Mouse (Mus musculus) testis, adult 2 months (tissue): ENCODE data around the gene Pip5k1b.

Experiments
- CTCF ChIP-seq: fragments of 200-500 bp; IDR thresholded peaks from 2 replicates; pipeline ENCODE4 v1.5.1; 2012; ENCODE audit warnings: low read depth, mild to moderate bottlenecking, inconsistent platforms, low read length, moderate library complexity; ENCODE audit not compliant: control insufficient read depth, insufficient read depth, insufficient replicate concordance
- POLR2A ChIP-seq: fragments of 200-500 bp; IDR thresholded peaks from 2 replicates; pipeline ENCODE4 v1.6.1; 2012; ENCODE audit warnings: low read depth, mild to moderate bottlenecking, inconsistent platforms, low read length, moderate library complexity; ENCODE audit not compliant: control insufficient read depth

- TF ChIP-seq CTCF (no peak), POLR2A (no peak)
Measured at GRCm38 (mm10) chr19:24501525-24501924, 54.1 kb downstream of the Pip5k1b start.
